Mouse (Mus musculus) MN1 (cell line): ENCODE measurements around the gene Usf3.

ENCODE experiments used
- DNase-seq: peaks from one replicate; pipeline ENCODE4 v3.0.0-alpha.2; 2016; ENCODE audit warnings: low spot score

Gene Usf3

DNA sequence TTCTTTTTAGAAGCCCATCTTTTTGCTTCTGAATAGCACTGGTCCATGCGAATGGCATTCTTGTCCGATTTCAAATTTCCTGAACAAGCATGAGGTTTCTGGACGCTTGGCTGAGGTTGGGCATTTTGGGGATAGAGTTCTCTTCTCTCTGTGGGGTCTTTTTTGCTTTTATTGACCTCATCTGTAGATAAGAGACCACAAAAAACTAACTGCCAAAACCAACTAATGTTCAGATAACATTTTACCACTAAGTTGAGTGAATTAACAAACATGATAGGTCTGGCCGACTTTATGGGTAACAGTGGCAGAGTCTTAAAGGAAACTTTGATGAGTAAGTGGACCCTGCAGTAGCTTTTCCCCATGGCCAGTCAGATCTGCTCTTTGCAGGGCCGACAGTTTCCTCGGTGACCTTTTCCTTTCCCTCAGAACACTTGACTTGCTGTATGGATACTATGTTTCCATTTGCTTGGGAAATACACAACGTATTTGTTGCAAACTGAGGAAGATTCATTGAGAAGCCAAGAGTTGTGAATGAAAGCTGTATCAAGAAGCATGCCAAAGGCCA lies 1.0 kb downstream of the Usf3 start:
- DNase-seq = no peak

DNA sequence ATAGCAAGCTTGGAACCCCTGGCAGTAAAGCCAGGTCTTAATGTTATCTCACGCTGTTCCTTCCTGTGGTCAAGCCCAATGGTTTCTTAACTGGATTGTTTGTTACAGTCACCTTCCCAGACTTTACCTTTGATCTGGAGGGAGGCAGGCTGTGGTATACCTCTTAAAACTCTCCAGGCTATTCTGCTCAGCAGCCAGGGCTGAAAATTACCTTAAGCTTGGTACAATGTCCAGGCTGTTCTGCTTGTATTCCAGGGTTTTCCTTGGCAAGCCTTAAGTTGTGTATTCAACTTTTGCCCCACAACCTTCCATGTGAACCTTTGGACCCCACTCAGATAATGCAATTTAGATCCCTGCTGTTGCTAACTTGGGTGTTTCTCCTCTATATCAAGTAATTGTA lies 2.0 kb downstream of the Usf3 start:
- no peak for DNase-seq

DNA sequence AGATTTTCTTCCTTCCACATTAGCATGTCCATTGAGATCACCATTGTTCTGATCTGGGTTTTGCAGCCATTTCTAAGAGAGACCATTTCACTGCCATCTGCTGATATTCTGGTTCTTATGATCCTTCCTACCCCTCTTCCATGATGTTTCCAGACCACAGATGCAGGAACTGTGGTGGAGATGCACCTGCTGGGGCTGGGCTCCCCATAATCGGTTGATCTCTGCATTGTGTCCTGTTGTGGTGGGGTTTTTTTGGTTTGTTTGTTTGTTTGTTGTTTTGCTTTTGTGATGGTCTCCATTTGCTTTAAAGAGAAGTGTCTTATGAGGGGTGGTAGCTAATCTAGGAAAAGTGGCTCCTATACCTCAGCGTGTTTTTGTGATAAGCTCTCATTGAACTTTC lies 3.5 kb downstream of the Usf3 start:
- no peak for DNase-seq

DNA sequence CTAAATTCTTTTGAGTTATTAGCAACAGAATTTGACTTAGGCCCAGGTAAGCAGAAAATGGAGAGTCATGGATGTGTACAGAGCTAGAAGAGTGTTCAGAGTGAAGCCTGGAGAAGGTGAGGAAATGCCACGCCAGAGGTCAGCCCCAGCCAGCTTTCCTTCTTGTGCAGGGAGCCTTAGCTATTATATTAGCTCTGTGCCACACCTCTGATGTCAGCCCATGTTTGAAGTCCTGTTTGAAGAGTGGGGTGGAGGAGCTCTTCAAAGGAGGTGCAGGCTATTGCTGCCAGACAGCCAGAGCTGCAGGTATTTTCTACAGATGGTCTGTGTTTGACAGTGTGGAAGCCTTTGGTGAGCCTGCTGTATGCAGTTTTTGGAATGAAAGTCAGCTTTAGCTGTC lies 5.5 kb downstream of the Usf3 start:
- DNase-seq = no peak

DNA sequence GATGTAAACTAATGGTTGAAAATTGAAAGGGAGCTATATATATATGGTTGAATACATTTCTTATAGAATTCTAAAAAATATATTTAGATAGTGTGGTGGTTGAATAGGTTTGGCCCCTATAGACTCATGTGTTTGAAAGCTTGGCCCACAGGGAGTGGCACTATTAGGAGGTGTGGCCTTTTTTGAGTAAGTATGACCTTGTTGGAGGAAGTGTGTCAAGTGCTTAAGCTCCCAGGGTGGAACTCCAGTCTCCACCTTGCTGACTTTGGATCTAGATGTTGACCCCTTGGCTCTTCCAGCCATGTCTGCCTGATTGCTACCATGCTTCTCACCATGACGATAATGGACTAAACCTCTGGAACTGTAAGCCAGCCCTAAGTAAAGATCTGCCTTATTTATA lies 9.6 kb downstream of the Usf3 start:
- DNase-seq = no peak

DNA sequence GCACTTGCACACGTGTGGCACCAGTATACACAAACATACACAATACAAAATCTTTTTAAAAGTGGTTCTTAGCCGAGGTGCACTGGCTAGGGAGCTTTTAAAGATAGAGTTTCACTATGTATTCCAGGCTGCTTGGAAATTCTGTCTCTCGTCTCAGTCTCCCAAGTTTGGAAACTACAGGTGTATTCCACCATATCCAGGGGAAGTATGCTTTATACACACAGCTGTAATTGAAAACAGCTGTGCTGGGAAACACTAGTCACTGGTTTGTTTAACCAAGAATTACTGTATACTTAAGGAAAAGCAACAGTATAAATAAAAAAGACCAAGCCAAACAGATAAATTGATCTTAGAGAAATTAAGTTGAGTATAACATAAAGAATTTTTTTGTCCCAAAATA lies 11.7 kb downstream of the Usf3 start:
- no peak for DNase-seq

DNA sequence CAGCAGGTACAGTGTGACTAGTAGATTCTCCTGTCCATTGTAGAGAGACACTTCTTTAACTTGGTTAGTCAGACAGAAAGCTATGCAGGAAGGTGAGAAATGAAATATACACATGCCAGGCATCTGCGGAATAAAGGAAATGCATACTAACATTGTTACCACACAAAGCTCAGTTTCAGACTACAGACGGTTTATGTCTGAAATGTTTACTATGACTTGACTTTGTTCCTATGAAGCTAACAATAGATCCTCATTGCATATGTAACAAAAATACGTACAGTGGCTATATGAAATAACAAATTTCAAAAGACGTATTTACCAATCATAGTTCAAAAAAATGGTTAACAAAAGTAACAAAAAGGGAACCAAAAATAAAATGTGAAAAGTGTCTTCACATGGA lies 14.1 kb downstream of the Usf3 start:
- no peak for DNase-seq

DNA sequence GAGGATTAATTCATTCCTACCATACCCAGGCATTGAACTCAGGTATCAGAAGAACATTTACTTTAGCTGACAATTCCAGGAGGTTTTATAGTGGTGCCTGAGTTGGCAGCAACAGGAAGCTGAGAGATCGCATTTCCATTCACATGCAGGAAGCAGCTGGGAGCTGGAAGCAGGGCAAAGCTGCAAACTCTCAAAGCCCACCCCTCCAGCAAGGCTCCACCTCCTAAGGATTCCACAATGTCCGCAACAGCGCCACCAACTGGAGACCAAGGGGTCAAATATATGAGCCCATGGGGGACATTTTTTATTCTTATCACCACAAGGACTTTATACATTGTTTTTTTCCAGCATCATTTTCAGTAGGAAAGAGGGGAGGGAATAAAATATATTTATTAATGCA lies 15.7 kb downstream of the Usf3 start:
- DNase-seq = no peak

DNA sequence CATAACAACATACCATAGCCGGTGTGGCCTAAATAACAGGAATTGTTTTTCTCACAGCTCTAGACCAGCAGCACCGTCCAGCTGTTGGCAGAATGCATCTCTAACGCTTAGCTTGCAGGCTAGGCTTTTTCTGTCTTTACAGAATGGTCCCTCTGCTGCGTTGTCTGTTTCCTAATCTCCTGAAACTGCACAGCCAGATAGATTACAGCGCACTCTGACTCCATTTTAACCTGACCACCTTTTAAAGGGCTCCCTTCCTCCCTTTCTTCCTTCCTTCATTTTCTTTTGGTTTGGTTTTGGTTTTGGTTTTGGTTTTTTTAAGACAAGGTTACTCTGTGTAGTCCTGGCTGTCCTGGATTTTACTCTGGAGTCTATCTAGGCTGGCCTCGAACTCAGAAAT lies 17.0 kb downstream of the Usf3 start:
- DNase-seq = no peak

DNA sequence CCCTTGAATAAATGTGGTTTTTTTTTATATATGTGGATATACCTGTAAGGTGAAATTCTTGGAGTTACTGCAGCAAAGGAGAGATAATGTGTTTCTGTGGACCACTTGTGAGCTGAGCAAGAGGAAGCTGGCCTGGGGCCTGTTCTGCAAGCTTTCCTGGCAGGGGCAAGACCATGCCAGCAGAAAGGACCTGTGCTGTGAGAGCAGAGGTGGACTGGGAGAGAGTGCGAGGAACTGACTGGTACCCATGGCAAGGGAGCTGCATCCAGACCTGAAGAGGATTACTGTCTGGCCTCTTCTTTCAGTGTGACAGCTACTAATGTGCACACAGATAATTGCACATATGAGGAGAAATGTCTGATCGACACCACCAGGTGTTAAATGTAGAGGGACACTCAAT lies 17.9 kb downstream of the Usf3 start:
- no peak for DNase-seq

DNA sequence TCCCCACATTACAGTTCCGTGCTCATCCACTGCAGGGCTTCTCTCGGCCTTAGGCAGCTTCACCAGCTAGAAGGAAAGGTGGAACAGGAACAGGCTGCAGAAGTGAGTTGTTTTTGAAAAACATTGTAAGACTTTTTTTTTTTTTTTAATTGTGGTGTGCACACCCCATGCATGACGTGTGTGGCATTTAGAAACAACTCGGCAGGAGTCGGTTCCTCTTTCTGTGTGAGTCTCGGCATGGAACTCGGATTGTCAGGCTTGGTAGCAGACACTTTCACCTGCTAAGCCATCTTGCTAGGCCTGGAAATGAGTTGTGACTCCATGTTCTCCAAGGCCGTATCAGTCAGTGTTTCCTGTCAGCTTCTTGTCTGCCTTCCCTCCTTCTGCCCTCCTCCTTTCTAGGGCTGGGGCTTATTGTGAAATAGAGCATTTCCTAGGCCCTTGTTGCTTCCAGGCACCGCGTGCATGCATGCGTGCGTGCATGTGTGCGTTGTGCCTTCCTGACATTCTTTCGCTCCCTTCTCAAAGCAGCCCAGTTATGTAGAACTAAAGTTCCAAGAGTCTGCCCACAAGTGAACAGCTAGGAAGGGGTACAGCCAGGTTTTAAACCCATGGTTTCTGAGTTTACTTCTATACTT lies 26.1 kb downstream of the Usf3 start:
- DNase-seq = no peak

DNA sequence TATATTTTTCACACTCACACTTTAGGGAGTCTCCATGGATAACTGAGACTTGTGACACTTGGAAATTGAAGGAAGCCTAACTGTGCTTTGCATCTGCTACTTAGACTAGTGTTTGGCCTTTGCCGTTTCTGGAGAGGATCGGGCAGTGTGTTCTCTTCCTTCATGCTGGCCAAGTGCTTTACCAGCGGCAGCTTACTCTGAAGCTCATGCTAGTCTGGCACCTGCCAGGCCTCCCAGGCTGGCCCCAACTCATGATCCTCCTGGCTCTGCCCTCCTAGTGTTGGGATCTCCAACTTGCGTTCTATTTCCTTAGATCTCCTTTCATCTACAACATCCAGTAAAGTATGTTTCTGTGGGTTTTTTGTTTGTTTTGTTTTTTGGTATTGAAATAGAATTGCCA lies 27.1 kb downstream of the Usf3 start:
- DNase-seq = no peak

DNA sequence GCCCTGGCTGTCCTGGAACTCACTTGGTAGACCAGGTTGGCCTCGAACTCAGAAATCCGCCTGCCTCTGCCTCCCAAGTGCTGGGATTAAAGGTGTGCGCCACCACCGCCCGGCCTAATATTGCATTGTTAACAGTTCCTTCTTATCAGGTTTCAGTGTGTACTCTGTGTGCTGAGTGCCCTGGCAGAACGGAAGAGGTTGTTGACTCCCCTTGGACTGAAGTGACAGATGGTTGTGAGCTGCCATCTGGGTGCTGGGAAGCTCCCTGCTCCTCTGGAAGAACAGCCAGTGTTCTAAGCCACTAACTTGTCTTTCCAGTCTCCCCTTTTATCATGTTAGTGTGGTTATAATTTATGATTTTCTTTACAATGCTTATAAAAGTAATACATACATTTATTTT lies 31.3 kb downstream of the Usf3 start:
- DNase-seq = no peak

DNA sequence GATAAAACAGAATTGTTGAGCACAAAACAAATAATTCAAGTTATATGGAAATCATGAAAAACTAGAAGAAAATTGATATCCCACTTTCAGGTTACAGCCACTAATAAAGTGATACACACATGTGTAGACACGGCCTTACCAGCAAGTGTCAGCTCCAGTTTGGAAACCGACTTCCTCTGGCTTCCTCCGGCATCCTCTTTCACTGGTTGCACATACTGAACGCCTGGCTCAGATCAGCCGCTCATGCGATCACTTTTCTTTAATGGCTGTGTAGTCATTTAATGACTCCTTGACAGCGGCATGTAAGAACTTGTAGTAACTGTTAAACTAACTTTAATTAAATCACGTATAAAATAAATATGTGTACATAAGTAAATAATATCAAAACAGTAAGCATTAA lies 32.9 kb downstream of the Usf3 start:
- no peak for DNase-seq

DNA sequence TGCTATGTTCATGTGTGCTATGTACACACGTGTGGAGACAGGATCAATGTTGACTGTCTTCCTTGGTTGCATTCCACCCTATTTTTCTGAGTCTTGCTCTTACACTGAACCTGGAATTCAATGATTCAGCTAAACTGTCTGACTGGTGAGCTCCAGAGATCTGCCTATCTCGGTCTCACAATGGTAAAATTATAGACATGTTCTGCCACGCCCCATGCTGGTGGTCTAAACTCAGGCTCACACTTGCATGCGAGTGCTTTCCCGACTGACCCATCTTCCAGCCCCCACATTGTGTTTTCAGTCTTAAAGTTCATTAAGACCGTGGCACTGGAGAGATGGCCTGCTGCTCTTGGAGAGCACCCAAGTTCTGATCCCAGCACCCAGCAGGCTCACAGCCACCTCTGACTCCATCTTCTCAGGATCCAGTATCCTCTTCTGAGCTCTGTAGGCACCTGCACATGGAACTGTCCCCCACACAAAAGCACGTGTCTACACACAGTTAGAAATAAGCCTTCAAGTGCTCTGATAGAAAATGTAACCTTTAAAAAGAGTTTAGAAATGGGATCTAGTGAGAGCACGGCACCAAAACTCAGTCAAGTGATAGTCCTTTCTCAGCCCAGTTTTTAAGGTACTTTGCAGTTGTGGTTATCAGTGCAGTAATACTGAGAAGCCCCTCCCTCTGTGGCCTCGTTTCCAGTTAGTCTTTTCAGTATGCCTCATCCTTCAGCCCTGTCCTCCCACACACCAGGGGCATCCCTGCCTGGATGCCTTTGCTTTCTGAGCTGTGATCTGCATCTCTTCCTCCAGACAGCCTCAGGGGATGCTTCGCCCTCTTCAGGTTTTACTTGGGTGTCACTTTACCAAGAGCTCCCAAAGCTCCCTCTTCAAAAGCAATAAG lies 37.4 kb downstream of the Usf3 start:
- DNase-seq = no peak

DNA sequence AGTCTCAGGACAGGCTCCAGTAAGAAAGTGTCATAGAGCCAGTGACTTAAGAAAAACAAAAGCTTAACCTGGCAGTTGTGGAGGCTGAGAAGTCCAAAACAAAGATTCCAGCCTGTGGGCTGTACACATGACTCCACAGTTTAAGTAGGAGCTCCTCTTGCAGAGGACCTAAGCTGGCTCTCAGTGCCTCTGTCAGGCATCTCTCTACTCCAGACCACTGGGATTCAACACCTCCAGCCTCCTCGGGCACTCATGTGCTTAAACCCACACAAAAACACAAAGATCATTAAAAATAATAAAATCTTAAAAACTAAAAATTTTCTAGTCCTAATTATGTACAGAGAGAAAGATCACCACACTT lies 38.0 kb downstream of the Usf3 start:
- no peak for DNase-seq

DNA sequence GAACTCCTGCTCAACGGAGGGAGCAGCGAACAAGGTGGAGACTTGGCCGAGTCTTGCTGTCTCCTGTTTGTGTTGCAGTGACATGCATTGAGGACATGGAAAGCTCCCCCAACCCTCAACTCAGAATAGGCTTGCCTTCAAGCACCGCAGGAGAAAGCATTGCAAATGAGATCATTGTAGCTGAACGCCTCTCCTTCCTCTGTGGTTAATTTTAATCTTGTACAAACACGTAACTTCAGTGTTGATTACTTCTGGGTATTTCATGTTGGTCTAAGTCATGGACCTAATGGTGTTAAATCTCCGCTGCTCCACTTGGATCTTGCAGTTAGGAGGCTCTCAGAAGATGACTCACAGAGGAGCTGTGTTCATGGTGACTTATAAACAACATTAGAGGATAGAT lies 39.7 kb downstream of the Usf3 start:
- no peak for DNase-seq

DNA sequence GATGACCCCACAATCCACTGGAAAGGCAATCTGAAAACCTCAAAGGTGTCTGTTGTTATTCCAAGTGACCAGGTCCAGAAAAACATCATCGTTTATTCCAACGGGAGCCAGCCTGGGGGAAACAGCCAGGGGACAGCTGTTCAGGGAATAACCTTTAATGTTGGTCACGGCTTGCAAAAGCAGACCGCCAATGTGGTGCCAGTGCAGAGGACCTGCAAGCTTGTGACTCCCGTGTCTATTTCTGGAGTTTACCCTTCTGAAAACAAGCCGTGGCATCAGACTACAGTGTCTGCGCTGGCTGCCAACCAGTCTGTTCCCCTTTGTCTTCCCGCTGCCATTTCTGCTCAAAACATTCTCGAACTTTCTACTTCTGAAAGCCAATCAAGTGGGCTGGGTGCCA lies 42.5 kb downstream of the Usf3 start:
- no peak for DNase-seq

DNA sequence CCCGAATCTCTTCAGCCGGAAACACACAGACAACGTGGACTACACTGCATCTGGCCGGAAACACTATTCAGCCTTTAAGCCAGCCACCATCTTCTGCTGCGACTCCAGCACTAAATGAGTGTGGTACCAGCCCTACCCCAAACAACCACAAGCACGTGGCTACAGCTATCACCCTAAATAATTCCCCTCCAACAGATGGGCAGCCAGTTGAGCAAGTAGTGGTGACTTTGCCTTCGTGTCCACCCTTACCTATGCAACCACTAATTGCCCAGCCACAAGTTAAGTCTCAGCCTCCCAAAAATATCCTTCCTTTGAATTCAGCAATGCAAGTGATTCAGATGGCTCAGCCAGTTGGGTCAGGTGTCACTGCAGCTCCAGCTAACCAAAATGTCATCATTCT lies 43.4 kb downstream of the Usf3 start:
- DNase-seq = no peak

DNA sequence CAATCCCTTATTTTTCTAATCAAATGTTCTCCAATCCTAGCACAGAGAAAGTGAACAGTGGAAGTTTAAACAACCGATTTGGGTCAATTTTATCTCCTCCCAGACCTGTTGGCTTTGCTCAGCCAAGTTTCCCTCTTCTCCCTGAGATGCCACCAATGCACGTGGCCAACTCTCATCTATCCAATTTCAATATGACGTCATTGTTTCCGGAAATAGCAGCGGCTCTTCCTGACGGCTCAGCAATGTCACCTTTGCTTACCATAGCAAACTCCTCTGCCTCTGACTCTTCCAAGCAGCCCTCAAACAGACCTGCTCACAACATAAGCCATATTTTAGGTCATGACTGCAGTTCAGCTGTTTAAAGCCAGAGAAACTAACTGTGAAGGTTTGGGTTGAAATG lies 48.4 kb downstream of the Usf3 start:
- DNase-seq = no peak

DNA sequence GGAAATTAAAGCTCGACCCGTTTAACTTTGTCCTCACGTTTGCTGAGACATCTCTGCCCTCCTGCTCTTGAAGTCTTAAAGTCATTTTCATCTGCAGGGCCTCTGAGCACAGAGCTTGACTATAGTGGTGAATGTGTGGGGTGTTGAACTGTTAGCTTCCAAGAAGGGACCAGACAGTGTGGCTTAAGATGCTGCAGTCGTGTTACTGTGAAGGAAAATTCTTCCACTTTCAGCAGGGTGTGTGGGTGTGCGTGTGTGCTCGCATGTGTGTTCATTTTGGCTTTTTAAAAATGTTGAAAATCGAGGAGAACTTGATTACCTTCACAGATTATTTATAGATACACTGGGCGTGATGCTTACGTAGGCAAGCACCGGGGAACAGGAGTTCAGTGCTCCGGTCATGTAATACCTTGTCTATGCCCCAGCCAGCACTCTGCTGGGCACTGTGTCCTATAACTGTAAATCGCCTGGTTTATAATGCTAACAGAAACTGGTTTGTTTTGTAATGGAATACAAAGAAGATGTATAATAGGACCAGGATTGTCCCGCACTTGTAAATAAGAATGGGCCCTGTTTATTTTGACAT lies 53.8 kb downstream of the Usf3 start:
- DNase-seq = no peak

DNA sequence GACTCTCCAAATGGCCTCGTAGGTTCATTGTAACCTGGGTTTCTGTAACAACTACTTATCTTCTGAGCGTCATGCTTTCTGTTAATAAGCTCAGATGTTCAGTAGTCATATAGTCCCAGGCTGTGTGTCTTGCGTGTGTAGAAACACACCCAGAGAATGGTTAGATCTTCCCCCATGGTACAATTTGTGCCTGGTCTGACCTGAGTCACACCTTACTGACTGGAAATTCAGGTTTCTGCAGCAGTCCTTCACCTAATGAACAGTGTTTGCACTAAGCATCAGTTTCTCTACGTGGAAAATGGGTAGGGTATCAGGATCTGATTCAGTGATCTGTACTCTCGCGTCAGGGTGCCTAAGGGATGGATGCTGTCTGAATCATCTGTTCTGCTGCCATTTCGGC lies 60.0 kb downstream of the Usf3 start:
- no peak for DNase-seq

DNA sequence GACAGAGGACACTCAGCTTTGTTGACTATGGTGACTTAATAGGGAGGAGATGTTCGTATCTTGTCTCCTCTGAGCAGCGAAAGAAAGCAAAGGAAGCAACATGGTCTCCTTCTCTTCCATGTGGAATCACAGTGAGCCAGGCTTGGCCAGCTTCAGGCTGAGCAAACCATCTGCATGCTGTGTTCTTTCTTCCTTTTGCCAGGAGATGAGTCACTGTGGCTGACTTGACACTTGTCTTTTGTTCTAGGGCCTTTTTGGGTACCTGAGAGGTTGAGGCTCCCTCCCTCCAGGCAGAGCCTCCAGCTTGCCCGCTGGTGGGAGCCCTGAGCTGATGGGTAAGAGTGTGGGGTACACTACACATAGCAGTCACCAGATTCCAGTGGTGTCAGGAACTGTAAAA lies 64.8 kb downstream of the Usf3 start:
- DNase-seq = no peak
